Mouse (Mus musculus) heart, adult 11 months (tissue): ENCODE results near the gene Actg1.

ENCODE experiments used
- DNase-seq: peaks from one replicate; pipeline ENCODE4 v3.0.0; 2022

Actg1 gene

DNA sequence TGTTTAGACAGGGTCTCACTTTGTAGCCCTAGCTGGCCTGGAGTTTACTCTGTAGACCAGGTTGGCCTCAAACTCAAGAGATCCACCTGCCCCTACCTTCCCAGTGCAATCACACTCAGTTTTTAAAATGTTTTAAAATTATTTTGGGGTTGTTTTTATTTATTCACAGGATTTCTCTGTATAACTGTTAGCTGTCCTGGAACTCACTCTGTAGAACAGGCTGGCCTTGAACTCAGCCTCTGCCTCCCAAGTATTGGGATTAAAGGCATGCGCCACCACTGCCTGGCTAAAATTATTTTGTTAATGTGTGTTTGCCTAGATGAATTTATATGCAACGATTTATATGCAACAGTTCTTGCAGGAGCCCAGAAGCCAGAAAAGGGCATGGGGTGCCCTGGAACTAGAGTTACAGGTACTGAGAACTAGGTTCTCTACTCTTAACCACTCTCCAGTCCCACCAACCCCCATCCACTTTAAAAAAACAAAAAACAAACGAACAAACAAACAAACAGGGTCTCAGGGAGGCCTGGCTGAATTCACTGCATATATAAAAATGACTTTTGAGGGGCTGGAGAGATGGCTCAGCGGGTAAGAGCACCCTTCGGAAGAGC is 3.9 kb downstream of the Actg1 start:
- peak; percentile 85 for DNase-seq

DNA sequence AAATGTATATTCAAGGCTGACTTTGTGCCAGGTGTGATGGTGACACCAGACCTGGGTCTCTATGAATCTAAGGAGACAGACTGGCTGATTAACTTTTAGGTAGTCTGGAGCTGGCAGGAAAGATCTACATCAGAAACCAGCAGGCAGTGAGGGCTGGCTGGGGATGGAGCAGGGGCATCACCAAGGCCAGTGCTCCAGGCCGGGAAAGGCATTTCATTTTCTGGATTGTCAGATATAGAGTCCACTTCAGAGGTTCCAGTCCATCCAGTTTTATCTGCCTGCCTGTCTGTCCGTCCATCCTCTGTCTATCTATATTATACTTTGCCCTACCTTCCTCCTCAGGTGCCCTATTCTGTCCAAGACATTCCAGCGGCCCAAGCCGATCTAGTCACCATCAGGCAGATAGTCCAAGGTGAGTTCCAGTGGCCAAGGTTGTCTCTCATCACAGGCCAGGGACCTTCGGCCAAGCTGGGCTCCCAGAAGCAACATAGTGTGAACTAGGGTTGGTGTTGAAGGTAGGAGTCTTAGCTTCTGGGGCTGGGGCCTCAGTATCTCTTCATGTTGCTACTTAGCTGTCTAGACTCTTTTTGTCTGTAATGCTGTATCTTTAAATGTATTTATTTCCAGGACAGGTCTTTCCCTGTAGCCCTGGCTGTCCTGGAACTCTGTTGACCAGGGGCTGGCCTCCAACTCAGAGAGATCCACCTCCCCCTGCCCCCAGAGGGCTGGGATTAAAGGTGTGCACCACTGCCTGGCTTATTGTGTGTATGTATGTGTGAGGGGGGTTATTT is 4.6 kb downstream of the Actg1 start:
- peak; percentile 89 for DNase-seq

DNA sequence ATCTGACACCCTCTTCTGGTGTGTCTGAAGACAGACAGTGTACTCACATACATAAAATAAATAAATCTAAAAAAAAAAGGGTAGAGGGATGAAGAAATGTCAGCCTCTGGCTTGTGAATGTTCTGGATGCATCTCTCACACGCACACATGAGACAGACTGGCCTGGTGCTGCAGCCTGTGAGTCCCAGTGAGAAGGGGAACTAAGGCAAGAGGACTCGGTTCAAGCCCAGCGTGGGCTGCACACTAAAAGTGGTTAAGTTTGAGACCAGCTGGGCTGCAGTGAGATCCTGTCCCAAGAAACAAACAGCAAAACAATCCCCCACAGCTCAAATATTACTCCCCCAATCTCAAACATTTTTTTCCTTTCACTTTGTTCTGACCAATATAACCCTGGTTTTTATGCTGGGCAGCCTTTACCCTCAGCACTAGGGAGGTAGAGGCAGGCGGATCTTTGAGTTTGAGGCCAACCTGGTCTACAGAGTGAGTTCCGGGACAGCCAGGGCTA is 5.6 kb downstream of the Actg1 start:
- DNase-seq: peak; percentile 78

DNA sequence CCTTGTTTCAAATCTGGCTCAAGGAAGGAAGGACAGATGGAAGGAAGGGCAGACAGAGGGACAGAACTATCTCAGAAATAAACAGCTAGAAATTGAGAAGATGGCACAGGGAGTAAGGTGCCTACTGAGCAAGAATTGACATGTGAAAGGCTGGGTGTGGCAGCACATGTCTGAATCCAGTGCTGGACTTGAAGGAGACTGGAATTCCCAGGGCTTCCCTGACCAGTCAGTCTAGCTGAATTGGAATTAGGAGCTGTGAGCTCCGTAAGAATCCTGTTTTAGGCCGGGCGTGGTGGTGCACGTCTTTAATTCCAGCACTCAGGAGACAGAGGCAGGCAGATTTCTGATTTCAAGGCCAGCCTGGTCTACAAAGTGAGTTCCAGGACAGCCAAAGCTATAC is 6.7 kb downstream of the Actg1 start:
- peak; percentile 72 for DNase-seq

DNA sequence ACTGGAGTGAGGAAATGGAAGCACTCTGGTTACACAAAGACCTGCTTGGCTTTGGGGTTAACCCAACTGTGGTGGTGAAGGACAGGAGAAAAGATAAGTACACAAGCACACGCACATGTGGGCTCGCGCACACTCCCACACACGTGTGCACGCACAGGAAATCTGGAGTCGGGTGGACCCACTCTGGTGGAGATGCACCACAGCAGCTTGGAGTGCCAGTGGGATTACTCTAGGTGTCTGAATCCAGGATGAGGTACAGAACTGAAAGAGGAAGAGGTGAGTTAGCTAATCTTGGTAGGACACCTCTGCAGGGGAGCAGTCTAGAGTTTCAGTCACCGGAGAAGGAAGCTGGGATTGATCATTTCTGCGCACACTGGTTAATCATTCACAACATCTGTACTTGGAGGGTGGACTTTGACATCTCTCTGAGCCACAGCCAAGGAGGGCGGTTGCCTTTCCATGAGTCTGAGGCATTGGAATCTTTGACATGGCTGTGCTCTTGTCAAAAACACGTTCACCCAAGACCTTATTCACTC is 8.3 kb downstream of the Actg1 start:
- DNase-seq: peak; percentile 82

DNA sequence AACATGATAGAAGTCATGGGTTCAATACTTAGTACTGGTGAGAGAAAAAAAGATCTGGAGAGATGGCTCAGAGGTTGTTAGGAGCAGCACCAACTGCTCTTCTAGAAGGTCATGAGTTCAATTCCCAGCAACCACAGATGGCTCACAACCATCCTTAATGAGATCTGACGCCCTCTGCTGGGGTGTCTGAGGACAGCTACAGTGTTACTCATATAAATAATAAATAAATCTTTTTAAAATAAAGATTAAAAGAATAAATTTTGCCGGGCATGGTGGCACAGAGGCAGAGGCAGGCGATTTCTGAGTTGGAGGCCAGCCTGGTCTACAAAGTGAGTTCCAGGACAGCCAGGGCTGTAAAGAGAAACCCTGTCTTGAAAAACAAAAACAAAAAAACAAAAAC is 9.6 kb downstream of the Actg1 start:
- DNase-seq: peak; percentile 61

DNA sequence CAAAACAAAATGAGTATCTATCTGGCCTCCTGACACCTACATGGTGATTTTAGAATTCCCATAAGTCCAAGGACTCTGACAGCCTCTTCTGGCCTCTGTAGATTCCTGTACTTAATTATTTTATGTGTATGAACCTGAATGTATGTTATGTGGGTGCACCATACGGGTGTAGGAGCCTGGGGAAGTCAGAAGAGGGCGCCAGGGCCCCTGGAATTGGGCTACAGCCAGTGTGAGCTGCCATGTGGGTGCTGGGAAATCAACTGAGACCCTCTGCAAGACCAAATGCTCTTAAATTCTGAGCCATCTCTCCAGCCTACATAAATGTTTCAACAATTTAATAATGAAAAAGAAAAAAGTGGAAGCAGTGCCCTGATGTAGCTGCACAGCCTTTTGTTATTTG is 10.9 kb downstream of the Actg1 start:
- DNase-seq: peak; percentile 28

DNA sequence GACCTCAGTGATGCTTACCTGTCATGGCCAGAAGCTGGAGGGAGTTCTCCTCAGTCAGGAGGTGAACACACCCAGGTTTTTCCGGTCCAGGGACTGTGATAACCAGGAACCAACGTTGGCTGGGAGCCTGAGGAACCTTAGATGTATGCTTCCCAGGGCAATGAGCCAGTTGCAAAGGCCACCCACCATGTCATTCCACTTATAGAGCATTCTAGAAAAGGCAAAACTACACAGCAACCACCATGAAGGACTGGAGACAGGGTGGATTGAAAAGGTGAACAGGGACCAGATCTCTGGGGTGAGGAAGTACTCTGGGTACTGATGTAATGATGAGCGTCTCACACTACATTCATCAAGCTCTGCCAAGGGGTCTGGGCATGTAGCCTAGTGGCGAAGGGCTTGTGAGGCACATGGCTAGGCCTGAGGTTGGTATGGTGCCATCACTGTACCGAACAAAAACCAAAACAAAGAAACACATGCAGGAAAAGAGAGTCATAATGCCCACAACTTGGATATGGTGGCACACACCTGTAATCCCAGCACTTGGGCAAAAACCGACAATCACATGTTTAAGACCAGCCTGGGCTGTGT is 12.8 kb downstream of the Actg1 start:
- DNase-seq: peak; percentile 90

DNA sequence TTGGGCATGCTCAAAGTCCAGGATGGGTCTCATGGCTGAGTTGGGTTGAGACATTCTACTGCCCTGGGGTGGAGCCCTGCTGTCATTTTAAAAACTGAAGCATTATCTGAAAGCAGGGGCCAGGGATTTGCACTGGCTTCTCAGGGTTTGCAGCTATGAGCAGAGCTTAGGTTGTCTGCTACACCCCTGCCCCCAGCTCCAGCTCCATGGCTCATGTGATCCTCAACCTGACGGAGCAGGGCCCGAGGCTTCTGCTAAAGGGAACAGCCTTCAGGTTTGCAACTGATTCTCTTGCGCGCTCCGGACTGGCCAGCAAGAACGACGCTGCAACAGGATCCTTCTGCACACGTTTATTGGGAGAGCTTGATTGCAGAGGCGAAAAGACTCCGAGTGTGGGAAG is 28.2 kb downstream of the Actg1 start:
- DNase-seq: peak; percentile 65

DNA sequence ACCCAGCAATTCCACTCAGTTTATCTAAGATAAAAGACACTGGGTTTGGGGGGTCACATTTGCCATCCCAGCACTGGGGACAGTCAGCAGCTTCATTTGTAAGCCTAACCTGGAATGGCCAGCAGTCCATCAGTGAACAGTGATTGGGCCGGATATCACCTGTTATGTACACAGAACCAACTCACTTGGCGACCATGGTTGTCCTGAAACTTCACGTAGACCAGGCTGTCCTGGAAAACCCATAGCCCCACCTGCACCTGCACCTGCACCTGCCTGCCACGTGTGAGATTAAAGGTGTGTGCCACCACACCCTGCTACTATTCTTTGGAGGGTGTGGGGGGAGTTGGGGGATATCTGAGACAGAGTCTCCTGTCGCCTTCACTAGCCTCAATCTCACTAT is 29.0 kb downstream of the Actg1 start:
- DNase-seq: peak; percentile 82

DNA sequence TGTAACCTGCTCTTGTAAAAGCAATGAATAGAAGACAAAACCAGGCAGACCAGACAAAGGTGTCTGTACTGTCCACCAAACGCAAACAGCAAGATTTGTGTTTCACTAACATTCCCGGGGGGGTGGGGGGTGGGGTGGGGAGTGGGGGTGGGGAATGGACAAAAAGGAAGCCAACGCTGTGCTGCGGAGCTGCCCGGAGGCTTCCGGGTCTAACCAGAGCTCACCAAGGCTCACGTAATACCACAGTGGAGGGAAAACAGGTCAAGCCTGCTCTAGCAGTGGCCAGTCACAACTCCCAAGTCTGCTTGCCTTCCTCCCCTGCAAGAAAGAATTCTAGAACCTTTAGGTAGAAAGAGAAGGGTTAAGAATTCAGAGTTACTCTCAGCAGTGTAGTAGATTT is 30.9 kb downstream of the Actg1 start:
- peak; percentile 56 for DNase-seq

DNA sequence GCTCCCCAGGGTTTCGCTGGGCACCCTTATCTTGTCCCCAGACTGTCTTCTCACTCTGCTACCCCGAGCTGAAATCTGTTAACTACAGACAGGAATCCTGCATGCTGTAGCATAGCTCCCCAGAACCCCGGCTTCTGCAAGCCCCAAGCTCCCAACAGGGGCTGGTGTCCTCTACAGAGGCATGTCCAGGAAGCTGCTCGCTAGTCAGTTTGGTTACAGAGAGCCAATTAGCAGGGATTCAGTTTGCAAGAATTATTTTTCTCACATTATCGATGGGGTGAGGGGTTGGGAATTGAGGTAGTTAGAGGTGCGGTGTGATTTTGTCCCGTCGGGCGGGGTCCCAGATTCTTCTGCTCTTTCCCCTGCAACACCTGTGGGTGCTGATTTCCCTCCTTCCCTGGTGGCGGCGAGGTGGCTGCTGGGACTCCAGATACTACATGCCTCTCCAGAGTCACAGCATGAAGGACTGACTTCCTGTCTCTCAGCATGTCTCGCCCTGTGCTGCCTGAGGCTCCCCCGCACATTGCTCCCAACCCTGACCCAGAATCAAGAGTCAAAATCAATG is 31.6 kb downstream of the Actg1 start:
- peak; percentile 93 for DNase-seq

DNA sequence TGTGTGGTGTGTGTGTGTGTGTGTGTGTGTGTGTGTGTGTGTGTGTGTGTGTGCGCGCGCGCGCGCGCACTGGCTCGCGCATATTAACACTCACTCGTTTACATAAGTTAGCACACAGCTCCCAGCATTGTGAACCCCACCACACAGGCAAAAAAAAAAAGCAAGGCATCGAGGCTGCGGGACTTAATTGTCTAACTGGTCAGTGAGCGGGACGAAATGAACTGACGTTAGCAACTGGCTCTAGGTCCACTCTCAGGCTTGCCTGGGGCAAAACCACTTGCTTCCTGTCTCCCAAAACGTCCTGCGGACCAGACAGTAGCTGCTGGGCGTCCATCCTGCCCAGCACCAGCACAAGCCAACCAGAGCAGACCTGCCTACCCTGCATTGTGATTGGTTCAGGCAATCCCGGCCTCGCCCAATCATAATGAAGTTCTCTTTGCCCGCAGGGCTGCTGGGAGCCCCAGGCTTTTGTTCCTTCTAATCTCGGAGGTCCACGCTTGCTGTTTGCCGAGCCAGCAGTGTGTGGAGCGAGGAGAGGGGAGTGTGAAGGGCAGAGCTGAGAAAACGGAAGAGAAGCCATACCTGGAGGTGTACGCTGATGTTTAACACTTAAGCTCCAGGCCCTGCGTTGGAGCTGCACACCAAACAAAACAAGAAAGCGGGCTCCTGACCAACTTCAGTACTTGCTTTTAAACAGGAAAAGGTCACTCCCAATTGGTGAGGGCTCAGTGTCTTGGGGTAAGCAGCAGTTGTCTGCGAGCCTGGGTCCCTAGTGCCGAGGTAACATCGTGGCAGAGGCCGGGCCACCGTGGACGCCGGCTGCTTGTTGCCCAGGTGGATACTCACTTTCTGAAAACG is 32.3 kb downstream of the Actg1 start:
- DNase-seq: peak; percentile 100

DNA sequence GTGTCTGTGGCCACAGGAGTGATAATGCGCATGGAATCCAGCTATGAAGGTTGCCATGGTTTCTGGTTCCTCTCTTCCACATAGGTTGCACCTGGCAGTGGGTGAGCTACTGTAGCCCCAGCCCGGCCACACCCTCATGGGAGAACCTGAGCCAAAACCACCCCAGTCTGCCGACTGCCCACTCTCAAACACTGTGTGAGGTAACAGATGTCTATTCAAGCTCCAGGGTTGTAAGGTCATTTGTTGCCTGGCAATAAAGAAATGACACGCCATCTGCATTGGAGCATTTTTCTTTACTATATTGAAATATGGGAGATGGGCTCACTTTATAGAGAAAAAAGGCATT is 33.0 kb downstream of the Actg1 start:
- DNase-seq: peak; percentile 94

DNA sequence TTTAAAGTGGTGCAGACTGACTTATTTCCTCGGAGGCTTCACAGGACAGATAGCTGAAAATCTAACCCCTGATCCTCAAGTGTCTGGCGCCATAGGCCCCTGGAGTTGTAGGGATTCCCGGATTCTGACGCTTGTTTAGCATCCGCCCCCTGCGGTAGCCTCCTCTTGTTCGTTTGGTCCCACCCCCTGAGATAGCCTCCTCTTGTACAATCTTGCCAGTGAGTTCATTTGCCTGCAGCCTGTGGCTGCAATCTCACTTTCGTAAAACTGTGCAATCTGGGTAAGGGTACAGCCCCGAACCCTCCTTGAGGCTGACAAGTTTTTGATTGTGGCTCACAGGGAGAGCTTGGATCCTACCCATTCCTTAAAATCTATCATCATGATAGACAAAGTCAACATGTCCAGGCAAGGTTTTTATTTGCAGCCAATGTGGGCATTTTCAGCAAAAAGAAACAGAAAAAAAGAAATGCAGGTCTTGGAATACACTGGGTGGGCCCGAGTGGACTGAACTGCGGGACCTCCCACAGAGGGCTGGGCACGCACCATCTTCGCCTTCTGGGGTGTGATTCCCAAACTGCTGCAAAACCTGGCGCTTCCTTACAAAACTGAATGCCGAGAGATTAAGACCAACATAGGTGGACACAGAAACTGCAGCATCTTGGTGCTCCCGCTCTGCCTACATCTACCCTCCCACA is 33.5 kb downstream of the Actg1 start:
- DNase-seq: peak; percentile 90

DNA sequence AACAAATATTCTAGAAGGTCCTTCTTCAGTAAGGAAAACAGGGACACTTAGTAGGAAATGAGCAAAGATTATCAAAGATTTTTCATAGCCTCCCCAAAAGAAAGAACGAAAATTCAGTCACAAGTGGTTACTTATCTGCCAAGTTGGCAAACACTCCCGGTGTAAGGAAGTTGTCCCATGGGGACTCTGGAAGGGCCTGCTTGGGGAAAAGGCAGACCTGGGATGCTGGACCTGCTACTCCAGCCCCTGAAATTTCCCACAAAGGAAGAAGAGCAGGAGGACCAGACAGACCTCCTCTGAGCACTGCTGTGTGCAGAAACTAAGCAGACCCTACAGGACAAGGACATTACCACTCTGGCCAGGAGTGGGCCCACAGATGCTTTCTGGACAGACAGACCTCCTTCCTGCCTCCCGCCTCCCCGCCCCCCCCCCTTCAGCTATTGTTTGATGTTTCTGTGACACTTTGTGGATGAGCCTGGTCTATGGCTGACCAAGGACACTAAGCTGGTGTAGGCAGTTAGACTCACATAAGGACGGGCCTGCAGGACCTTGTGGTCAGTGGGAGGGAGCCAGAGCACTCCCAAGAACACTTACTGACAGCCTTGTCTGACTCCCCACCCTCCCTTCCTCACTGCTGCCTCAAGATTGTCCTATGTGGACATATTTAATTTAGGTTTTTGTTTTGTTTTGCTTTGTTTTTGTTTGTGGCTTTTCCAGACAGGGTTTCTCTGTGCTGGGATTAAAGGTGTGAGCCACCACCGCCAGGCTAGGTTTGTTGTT is 34.2 kb downstream of the Actg1 start:
- peak; percentile 76 for DNase-seq

DNA sequence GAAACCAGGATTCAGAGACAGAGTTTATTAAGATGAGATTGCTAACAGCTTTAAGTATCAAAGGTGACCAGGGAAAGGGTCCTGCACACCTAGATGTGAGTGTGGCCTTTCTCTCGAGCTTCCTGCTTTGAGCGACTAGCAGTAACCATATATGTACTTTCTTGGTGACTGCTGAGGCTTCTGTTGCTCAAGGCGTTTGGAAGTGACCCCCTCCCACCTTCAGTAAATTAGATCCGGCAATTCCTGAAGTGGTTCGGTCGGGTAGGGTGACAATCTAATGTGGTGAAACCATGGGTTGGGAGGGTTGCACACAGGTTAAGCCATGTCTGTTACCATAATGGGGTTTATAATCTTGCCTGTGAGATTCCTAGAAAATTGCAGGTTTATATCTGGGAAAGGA is 36.3 kb downstream of the Actg1 start:
- DNase-seq: peak; percentile 75

DNA sequence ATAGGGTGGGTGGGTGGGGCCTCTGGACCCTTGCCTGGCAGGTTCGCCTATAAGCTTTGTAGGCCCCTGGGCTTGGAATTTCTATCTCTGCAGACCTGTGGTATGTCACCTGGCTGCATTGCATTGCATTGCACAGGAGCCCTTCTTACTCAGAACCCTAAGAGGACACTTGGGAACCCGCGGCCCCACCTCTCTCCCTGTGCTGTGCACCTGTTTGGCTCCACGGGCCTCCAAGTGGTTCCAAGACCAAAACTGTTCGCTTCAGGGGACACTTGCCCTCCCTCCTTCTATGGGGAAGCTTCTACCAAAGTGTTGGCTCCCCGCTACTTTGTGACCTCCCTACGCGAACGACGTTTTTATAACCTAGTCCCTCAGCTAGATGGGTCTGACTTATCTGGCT is 36.8 kb downstream of the Actg1 start:
- peak; percentile 91 for DNase-seq

DNA sequence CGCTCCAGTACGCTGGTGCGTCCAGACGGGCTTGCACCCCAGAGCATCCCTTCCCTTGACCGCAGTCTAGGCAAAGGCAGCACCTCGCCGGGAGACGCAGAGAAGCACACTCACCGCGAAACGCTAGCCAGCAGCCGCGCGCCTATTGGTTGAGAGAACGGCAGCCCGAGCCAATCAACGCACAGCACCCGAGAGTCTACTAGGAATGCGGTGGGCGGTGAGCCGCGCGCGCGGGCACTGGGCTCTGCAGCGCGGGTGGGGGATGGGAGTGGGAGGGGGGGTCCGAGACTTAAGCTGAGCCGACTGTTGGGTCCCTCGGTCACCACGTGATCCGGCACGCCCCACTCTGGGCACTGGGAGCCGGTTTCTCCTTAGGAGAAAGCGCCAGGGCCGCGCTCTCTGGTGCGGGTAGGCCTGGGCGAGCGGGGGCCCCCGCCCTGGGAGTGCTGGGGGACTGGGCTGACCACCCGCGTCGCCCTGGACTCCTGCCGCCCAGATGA is 37.5 kb downstream of the Actg1 start:
- DNase-seq: peak; percentile 99

DNA sequence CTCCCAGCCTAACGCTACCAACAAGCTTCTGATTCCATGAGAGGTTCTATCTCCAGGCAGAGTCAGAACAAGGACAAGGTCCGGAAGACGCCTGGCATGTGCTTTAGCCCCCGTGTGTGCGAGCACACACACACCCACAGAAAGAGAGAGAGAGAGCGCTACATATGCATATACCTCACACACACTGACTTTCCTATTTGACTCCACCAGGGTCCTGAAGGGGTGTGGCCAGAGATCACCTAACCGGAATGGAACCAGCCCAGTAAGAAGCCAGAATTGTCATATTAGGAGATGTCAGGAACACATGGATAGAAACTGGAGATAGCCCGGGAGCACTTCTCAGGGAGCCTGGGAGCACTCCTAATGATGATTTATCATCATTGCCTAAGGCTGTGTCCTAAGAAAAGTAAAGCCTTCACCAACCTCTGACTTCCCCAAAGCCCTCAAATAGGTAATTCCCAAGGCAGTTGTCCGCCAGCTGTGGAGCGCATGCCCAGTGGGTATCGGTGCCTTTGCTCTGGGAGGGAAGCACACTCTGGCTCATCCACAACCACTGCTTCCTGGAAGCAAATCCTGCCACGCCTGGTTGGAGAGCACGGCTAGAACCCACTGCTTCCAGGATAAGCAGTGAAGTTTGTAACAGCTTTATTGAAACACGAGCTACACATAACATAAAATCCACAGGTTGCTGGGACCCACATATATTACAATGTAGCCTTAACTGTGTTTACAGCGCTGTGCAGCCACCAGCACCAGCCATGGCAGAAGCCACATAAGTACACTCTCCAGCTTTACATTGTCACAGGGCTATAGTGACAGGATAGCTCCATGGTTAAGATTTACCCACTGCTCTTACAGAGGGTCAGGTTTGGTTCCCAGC is 39.7 kb downstream of the Actg1 start:
- DNase-seq: peak; percentile 90
